Mouse (Mus musculus): ENCODE data around the gene Kif23. TPM values are rescaled to one million over a fixed set of nuclear protein-coding genes. Genes with fewer than 3 reads are reported as not detected.

The Kif23 gene
- total RNA-seq (2021) = 25.6 and 26.2 TPM in 2 replicates
- long read RNA-seq, experiment 1, transcript Kif23-201 (23 exons, 3,398 nt) = major isoform, 5 of 20 reads
- long read RNA-seq, experiment 1, partial matches to known transcripts = 2 of 20 reads
- long read RNA-seq, experiment 1, other reads (novel, unspliced or antisense) = 13 of 20 reads
- long read RNA-seq, experiment 2, partial matches to known transcripts = 0 of 10 reads
- long read RNA-seq, experiment 2, other reads (novel, unspliced or antisense) = 9 of 10 reads

DNA sequence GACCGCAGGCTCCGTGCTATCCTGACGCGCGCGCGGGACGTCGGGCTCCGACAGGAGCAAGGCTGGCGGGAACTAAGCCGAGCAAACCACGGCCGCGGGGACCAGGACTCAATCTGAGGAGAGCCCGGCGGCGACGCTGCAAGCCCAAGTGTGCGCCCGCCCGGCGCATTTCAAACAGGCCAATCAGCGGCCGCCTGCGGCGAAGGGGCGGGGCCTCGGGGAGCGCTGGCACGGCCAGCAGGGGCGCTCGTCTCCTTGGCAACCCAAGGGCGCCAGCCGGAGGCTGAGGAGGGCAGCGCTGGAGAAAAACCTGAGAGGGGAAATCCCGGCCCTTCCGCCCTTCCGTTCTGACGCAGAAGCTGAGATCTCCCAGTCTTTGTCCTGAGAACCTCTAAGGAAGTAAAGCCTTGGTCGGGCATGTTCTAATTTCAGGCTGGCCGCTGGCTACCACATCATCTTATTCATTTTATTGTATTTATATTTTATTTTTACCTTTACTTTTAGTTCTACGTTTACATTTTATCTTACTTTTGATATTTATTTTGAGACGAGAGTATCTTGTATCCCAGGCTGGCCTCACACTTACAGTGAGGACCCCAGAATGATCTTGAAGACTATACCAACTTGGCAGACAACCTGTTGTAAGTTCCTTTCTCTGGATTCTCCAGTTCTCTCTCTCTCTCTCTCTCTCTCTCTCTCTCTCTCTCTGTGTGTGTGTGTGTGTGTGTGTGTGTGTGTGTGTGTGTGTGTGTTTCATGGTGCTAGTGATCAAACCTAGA, at the start of gene Kif23:
Gene Kif23, minus strand, starts transcription at position 152 of the 779 bp plus-strand sequence.
- peak; percentile 98 for DNase-seq

DNA sequence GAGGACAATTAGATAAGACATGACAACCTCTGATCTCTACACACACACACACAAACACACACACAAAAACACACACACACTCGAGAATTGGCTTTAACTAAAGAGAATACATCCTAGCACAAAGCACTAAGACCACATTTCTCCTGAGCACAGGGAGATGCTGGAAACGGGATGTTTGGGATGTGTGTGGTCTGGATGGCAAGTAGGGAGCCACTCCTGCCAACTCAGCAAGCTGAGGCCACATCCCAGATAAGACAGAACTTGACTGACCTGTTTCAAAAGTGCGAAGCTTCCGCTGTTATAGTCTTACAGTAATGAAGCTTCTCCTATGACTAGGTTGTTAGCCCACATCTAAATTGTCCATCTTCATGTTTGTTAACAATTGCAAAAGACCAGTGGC, 44.6 kb upstream of the Kif23 start:
- no peak for DNase-seq

GRCm38 (mm10) chr9:61990738-61991137, 44.2 kb upstream of the Kif23 start:
- no peak for DNase-seq

DNA sequence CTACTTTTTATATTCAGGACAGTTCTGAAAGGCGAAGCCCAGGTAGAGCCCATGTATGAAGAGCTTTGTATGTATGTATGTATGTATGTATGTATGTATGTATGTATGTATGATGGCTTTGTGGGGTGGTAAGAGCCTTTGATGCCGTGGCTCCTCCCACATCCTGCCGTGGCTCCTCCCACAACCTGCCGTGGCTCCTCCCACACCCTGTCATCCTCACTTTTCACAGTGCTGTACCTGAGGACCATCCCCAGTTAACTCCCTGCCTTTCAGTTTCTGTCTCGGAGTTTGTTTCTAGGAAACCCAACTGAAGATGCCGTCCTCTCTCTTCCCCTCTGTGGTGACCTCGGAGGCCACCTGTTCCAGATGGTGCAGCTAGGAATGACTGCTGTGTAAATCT, 39.5 kb upstream of the Kif23 start:
- DNase-seq = no peak

DNA sequence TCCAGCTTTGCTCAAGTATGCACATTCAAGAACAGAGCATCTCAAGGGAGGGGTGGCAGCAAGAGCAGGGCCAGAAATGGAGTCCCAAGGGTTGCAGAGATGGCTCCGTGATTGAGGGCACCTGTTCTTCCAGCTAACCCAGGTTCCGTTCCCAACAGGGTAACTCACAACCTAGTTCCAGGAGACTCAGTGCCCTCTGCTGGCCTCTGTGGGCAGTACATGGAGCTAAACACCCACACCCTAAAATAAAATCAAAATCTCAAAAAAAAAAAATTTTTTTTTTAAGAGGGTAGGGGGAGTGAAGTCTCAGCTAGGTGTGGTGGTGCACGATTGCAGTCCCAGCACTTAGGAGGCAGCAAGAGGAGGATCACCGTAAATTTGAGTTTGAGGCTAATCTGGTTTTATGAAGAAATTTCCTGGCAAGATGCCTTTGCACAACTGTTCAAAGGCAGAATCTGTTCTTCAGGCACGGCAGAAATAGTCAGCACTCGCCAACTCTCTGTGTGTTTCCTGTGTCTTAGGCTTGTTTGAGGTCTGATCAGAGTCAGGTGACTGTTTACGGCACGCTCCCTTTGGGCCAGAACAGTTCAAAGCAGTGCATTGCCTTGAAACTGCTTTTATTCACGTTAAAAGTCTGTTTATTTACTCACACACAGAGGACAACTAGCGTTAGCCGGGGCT, 38.7 kb upstream of the Kif23 start:
- peak; percentile 75 for DNase-seq

- DNase-seq = no peak
Measured at GRCm38 (mm10) chr9:61982940-61983620, 36.5 kb upstream of the Kif23 start.

- DNase-seq = no peak
Measured at GRCm38 (mm10) chr9:61981876-61982275, 35.3 kb upstream of the Kif23 start.

- DNase-seq = no peak
Measured at GRCm38 (mm10) chr9:61979983-61980382, 33.4 kb upstream of the Kif23 start.

DNA sequence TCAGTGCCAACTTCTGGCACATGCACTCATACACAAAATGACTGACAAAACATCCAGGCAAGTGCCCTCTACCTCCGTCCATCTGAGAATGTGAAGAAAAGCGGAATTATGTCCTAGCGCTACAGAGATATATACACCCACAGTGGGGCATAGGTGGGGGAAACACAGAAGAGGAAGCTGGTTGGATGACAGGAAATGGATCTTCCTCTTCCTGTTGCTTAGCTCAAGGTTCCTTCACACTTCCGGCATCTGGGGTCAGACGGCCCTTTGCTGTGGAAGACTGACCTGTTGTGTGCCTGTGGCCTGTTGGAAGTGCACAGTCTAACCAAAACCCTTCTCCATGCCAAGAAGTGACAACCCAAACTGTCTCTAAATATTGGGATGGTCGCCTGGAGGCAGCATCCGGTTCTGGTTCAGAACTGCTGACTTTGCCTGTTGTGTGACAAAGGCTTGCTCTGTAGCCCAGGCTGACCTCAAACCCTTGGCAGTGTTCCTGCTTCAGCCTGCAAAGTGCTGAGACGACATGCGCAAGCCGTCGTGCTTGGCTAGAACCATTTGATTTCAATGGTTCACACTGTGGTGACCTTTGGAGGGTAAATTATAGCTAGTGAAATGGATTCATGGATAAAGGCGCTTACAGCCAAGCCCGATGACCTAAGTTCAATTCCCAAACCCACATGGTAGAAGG, 30.8 kb upstream of the Kif23 start:
- DNase-seq = no peak

GRCm38 (mm10) chr9:61972031-61972430, 25.5 kb upstream of the Kif23 start:
- no peak for DNase-seq

- no peak for DNase-seq
Measured at GRCm38 (mm10) chr9:61971045-61971444, 24.5 kb upstream of the Kif23 start.

DNA sequence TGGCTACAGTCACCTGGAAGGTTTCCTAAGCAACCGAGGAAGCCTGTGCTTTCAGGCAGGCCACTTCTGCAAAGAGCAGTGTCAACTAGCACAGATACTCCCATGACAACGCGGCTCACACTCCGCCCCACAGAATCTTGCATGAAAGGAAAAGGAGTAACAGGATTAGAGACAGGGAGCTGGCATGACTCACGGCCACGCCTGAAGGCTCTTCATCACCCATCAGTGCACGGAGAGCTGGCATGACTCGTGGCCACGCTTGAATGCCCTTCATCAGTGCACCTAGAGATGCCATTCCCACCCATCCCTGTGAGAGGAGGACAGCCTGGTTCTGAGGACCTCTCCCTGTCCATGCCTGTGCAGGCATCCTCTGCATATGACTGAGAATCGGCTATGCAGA, 20.8 kb upstream of the Kif23 start:
- DNase-seq = peak; percentile 63

DNA sequence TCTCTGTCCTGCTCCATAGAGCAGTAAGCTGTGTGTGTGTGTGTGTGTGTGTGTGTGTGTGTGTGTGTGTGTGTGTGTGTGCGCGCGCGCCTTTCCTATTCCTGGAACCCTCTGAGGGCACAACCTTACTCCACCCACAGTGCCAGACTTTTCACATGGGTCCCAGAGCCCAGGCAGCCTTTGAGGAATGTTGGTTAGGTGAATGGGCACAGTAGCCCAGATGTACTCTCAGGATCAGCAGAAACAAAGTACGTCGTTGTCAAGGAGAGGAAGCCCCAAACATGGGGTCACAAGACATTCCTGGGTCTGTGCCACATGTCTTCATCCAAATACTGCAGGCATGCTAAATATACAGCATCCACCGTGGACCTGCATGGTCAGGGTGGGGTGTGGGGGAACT, 19.4 kb upstream of the Kif23 start:
- no peak for DNase-seq

DNA sequence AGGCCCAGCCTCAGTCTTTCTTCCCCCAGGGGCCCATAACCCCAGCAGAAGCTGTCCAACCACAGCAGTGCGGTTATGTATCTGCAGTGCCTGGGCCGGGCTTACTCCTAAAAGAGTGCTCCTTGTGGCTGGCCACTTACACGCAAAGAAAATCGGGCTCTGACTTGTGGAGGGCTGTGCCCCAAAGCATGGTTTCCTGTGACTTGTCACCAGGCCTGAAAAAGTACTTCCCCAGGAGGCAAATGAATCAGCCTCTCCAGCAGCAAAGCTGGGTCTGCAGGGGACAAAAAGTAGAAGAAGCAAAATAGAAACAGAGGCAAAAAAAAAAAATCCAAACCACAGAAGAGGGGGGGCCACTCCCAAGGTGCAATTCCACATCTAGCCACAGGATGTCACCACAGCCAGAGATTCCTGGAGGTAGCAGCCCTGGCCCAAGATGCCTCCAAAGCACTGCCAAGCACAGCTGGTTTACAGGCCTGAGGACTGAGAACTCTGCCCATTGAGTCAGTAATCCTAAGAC, 18.9 kb upstream of the Kif23 start:
- peak; percentile 88 for DNase-seq

- DNase-seq = no peak
Measured at GRCm38 (mm10) chr9:61963356-61963755, 16.8 kb upstream of the Kif23 start.

- DNase-seq = no peak
Measured at GRCm38 (mm10) chr9:61961181-61961580, 14.6 kb upstream of the Kif23 start.

DNA sequence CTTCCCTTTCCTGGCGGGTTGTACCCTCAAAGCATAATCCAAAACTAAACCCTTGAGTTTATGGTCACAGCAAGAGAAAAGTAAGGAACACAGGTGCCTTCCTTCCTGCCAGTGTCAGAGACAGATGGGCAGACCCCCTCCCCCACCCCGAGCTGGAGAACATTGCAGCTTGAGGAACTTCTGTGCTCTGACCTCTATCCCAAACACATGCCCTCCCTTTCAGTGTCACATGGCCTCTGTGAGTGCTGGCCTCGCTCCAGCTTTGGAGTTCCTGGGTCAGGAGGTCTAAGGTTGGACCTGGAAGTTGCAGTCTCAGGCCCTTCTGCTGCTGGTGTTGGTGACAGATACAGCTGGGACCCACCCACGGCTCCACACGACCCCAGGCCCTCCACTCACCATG, 14.2 kb upstream of the Kif23 start:
- peak; percentile 67 for DNase-seq

DNA sequence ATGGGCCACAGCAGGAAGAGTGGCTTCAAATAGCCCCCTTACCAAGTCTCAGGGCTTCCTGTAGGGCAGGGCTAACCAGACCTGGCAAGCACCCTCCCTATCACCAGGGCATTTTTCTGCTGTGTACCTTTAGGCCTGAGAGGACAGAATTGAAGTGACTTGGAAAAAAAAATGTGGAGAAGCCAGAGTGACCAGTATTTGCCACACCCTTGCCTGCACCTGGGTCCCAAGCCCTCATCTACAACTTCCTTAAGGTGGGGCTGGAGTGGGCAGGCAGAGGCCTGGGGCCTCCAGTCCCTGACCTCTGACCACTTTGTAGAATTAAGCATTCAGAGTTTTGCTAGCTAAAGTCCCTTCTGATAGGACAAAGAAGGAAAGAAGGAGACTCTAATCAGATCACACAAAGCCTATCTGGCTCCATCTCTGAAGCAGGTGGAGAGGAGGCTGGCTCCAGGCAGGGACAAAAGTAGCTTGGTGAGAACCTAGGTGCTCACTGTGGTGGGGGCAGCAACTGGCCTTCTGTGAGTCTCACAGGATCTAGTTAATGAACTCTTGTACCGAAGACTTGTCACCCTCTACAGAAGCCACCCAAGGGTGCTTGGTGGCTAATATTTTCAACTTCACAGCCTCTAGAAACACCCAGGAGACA, 13.5 kb upstream of the Kif23 start:
- no peak for DNase-seq

DNA sequence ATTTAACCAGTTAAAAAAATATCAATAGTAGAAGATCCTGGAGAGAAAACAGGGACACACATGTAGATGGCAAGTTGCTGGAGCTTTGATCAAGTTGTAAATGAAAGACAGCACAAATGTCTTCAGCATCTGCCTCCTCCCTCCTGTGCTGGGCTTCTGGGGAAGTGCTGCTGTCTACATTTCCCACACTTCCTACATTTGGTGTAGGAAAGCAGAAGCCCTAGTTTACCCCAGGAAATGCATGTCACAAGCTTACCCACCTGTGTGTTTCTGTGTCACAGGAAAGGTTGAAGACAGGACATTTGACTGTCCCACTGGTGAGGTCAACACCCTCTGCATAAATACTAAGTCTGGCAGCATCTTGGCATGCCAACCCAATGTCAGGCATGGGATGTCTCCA, 8.1 kb upstream of the Kif23 start:
- DNase-seq = no peak

DNA sequence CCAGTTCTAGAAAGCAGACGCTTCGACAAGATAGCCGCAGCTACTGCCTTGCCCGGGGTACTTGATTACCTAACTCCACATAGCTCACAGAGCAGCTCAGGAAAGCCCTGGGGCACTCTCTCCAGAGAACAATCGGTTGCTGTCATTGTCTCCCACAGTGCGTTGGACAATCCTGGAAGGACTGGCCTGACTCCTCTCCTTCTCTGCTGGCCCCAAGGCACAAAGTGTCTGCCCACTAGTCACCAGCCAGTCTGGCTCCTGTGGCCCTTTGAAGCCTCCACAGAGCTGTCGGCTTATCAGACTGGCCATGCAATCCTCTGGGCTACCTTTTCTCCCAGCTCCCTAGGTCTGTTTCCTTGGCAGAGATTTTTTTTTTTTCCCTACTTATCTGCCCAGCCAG, 5.7 kb upstream of the Kif23 start:
- DNase-seq = no peak
